Mouse (Mus musculus): Measurements from ENCODE around the gene Ccdc157. TPM values are rescaled to one million over a fixed set of nuclear protein-coding genes. Genes with fewer than 3 reads are reported as not detected.
"Not testable (repeated sequence)": the region's sequence is repeated elsewhere in the genome, so short reads cannot be mapped to it uniquely, and the experiment has no call there.

Ccdc157 gene
- polyA plus RNA-seq, 1 experiment from 2014 or later: 5.3 TPM

DNA sequence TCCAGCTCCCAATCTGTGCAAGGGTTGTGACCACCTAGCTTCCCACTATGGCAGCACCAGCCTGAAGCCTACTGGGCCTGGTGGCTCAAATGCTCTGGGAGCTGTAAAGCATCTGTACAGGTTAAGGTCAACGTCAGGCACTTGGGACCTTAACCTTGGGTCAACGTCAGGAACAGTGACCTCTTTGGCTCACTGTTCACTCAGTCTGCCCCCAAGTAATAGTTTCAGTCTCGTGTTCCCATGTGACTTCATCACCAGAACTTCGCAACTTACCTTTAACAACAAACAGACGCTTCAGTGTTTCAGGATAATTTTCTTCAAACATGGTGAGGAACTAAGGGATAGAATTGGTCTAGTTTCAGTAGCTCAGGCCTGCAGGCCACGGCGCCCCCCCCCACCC, 51.4 kb downstream of the Ccdc157 start:
- Histone ChIP-seq H3K4me1 (no peaks in the 10 kb centered on the region), H3K27me3 (no peaks in the 10 kb centered on the region), H3K4me2 (no peak overlapping the region), H3K9me3 (replicated peaks) (no peaks in the 10 kb centered on the region), H3K36me3 (ENCODE audit: poor library complexity, severe bottlenecking) (no peaks in the 10 kb centered on the region), H3K9ac (no peak overlapping the region), H3K27ac (no peak overlapping the region), H3K4me3 (no peak overlapping the region)
- no peak for ATAC-seq
- WGBS: 87% methylated on average over 7 of the region's 7 CpGs

DNA sequence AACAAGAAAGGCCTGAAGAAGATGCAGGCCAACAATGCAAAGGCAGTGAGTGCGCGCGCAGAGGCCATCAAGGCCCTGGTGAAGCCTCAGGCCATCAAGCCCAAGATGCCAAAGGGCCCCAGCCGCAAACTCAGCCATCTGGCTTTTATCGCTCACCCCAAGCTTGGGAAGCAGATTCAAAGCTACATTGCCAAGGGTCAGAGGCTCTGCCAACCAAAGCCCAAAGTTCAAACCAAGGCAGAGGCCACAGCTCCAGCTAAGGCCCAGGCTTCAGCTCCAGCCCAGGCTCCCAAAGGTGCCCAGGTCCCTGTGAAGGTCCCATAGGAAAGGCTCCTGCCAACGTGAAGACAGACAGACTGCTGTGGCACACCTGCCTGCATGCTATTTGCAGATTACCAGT, 52.2 kb downstream of the Ccdc157 start:
- not testable (repeated sequence) for H3K27ac ChIP-seq; ATAC-seq; H3K27me3 ChIP-seq; H3K4me3 ChIP-seq; H3K9me3 ChIP-seq (replicated peaks); H3K4me1 ChIP-seq; H3K9ac ChIP-seq; H3K36me3 ChIP-seq (ENCODE audit: poor library complexity, severe bottlenecking); H3K4me2 ChIP-seq
- WGBS: 94% methylated on average over 6 of the region's 6 CpGs

DNA sequence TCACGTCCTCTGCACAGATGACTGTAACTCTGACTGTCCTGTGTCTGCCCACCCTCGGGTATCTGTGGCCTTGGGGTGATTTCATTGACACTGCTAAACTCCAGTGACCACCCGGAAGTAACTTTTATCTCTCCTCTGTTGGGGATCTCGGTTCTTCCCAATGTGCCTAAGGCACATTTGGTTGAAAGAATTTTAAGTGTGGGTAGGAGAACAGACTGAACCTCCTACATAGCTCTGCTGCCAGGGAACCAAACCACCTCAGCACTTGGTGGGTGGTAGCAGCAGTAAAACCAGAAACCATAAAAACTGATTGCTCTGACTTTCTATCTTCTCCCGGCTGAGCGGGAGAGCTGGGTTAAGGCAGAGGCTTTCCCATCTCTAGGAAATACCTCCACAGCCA, 54.6 kb downstream of the Ccdc157 start:
- no peaks in the 10 kb centered on the region for H3K36me3 ChIP-seq (ENCODE audit: poor library complexity, severe bottlenecking)
- no peaks in the 10 kb centered on the region for H3K27me3 ChIP-seq
- H3K9ac ChIP-seq: no peak overlapping the region
- WGBS: 78% methylated on average over 6 of the region's 6 CpGs
- ATAC-seq: no peak
- H3K27ac ChIP-seq: no peak overlapping the region
- H3K4me3 ChIP-seq: no peak overlapping the region
- H3K4me2 ChIP-seq: no peak overlapping the region
- no peaks in the 10 kb centered on the region for H3K9me3 ChIP-seq (replicated peaks)
- H3K4me1 ChIP-seq: no peaks in the 10 kb centered on the region

DNA sequence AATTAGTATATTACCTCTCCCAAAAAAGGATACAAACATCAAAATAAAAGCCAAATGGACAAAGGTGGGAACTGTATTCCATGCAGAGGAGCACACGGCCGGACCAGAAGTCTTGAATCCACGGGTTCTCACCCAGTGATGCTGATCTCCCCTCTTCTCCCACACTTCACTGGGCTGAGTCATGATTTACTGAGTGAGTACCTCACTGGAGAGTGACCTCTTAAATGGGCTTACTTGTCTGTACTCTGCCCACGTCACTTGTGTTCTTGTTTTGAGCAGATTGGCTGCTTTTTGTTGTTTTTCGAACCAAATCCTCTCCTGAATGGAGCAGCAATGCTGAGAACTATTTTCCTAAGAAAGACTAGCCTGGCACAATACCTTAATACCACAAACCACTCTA, 55.1 kb downstream of the Ccdc157 start:
- Histone ChIP-seq H3K36me3 (ENCODE audit: poor library complexity, severe bottlenecking) (no peaks in the 10 kb centered on the region), H3K4me2 (no peak overlapping the region), H3K9me3 (replicated peaks) (no peaks in the 10 kb centered on the region), H3K4me3 (no peak overlapping the region), H3K27ac (no peak overlapping the region), H3K27me3 (no peaks in the 10 kb centered on the region), H3K4me1 (no peaks in the 10 kb centered on the region), H3K9ac (no peak overlapping the region)
- WGBS: 85% methylated on average over 5 of the region's 5 CpGs
- ATAC-seq: no peak

DNA sequence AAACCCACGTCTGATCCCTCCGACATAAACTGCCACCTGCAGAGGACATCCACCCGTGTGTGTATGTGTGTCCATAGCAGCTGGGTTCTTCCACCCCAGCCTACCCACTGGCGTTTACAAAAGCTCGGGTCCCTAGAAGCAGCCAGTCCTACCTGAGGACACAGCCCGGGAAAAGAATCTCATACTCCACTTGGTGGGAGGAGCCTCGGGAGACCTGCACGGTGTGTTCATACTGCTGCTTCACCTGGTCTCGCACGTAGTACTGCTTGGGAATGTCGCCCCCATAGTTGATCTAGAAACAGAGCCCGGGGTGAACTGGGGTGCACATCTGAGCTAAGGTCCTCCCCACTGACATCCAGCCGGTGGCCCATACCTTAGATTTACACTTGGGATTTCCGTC, 56.6 kb downstream of the Ccdc157 start:
- ATAC-seq: no peak

DNA sequence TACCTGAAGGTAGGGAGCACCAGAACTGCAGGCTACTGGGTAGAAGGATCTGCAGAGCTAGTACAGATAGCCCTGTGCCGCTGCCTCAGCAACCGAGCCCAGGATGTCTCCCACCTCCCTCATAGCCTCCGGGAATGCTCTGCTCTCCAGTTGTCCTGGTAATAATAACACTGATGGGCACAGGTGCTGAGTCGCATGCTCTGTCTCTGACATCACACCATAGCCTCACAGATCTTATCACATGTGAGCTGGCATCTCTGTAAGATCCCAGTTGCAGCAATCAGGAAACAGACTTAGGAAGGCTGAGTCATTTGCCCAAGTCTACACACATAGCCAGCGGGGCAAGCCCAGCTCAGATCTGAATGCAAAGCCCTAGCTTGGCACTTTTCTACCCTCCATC, 58.2 kb downstream of the Ccdc157 start:
- no peak overlapping the region for H3K4me3 ChIP-seq
- 90% methylated on average over 5 of the region's 5 CpGs for WGBS
- no peak overlapping the region for H3K27ac ChIP-seq
- H3K27me3 ChIP-seq: no peaks in the 10 kb centered on the region
- H3K4me2 ChIP-seq: no peak overlapping the region
- H3K9me3 ChIP-seq (replicated peaks): no peaks in the 10 kb centered on the region
- H3K4me1 ChIP-seq: peaks cover 7% of the 10 kb centered on the region
- no peaks in the 10 kb centered on the region for H3K36me3 ChIP-seq (ENCODE audit: poor library complexity, severe bottlenecking)
- no peak for ATAC-seq
- H3K9ac ChIP-seq: no peak overlapping the region

More for the DNA sequence above, 56.6 kb downstream of the Ccdc157 start:
- Histone ChIP-seq H3K36me3 (ENCODE audit: poor library complexity, severe bottlenecking) (no peaks in the 10 kb centered on the region), H3K9ac (no peak overlapping the region), H3K27ac (no peak overlapping the region), H3K4me3 (no peak overlapping the region), H3K9me3 (replicated peaks) (no peaks in the 10 kb centered on the region), H3K27me3 (no peaks in the 10 kb centered on the region), H3K4me1 (no peaks in the 10 kb centered on the region), H3K4me2 (no peak overlapping the region)
- 85% methylated on average over 14 of the region's 14 CpGs for WGBS

DNA sequence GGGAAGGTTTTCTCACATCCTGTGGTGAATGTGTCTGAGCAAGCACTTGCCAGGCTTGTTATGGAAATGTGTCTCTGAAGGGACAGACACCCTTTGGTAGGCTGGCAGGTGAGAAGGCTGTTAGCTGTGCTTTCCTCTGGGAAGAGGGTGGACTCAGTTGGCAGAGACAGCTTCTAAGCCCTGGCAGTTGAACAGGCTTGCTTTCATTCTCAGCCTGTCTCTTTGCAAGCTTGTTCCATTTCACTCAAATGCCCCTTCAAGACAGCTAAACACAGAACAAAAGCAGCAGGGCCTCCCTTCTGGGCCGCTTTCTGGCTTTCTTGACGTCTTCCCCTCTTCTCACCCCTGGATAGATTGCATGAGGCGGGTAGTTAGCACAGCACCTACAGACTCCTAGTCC, 60.6 kb downstream of the Ccdc157 start:
- Histone ChIP-seq H3K27ac (no peak overlapping the region), H3K9ac (0 out of 2 replicates have a peak overlapping the region, but pooled peaks have one; percentile 8)
- no peak for ATAC-seq

DNA sequence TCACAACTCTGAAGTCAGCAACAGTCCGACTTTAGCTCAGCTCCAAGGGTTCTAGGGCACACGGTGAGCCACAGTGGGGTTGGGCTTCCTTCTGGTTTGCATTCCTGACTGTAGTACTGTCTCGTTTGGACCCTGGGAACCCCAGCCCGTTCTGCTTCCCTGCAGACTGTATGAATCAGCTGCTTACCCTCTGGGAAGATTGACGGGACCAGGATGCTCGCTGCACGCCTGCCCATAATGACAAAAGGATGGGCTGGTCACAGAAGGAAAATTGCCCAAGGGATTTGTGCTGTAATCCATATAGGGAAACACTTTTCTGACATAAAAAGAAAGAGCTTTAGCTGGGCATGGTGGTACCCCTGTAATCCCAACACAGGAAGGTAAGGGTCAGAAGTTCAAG, 61.3 kb downstream of the Ccdc157 start:
- Histone ChIP-seq H3K4me1 (peaks cover 29% of the 10 kb centered on the region), H3K4me2 (no peak overlapping the region), H3K9me3 (replicated peaks) (no peaks in the 10 kb centered on the region), H3K9ac (no peak overlapping the region), H3K27me3 (no peaks in the 10 kb centered on the region), H3K4me3 (no peak overlapping the region), H3K36me3 (ENCODE audit: poor library complexity, severe bottlenecking) (no peaks in the 10 kb centered on the region), H3K27ac (no peak overlapping the region)
- no peak for ATAC-seq
- 74% methylated on average over 7 of the region's 7 CpGs for WGBS

More for the DNA sequence above, 60.6 kb downstream of the Ccdc157 start:
- Histone ChIP-seq H3K27me3 (no peaks in the 10 kb centered on the region), H3K4me2 (no peak overlapping the region), H3K36me3 (ENCODE audit: poor library complexity, severe bottlenecking) (no peaks in the 10 kb centered on the region), H3K4me1 (peaks cover 24% of the 10 kb centered on the region), H3K4me3 (no peak overlapping the region), H3K9me3 (replicated peaks) (no peaks in the 10 kb centered on the region)
- 63% methylated on average over 3 of the region's 3 CpGs for WGBS

DNA sequence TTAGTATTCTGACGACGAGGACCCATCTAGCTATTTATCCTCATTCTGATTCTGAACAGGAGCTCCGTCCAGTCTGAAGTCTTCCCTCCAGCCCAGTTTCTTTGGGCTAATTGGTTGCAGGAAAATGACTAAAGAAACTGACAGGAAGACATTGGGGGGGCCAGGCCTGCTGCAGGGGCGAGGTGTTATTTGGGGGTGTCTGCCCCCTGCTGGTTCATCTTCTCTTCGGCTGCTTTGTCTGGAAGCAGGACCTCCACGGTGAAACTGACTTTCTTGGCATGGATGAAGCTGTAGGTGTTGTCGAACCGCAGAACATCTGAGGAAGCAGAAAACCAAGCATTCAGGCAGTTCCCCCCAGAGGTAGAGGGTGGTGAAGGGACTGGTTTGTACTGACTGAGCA, 62.0 kb downstream of the Ccdc157 start:
- Histone ChIP-seq H3K4me2 (no peak overlapping the region), H3K9me3 (replicated peaks) (no peaks in the 10 kb centered on the region), H3K4me1 (peaks cover 29% of the 10 kb centered on the region), H3K27me3 (no peaks in the 10 kb centered on the region), H3K9ac (no peak overlapping the region), H3K4me3 (no peak overlapping the region), H3K36me3 (ENCODE audit: poor library complexity, severe bottlenecking) (no peaks in the 10 kb centered on the region), H3K27ac (no peak overlapping the region)
- ATAC-seq: no peak
- 64% methylated on average over 8 of the region's 8 CpGs for WGBS

DNA sequence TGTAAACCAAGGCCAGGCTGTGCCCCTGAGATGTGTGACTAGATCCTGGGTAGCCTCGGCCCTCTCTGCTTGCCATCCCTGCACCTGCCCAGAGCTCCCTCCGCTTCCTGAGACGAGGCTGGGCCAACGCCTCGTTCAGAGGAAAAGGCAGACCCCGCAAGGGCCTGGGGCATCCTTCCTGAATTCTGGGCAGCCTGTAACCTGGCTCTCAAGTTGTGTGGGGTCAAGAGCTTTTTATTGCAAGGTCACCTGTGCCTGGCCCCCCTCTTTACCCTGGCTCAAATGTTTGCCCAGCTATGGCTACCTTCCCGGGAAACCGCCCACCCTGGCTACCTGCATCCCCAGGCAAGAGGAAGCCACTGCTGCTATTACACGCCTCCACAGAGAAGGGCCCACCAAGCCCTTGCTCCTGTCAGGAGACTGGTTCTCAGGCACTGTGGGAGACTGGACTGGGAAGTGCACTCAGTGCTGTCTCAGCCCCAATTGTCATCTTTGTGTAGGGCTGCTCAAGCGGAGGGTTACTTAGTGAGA, 62.9 kb downstream of the Ccdc157 start:
- H3K4me1 ChIP-seq: peaks cover 29% of the 10 kb centered on the region
- H3K9ac ChIP-seq: peak overlapping the region; percentile 80
- H3K4me3 ChIP-seq: peak overlapping the region; percentile 53
- H3K4me2 ChIP-seq: peak overlapping the region; percentile 82
- H3K27ac ChIP-seq: peak overlapping the region; percentile 79
- no peaks in the 10 kb centered on the region for H3K27me3 ChIP-seq
- no peaks in the 10 kb centered on the region for H3K36me3 ChIP-seq (ENCODE audit: poor library complexity, severe bottlenecking)
- H3K9me3 ChIP-seq (replicated peaks): no peaks in the 10 kb centered on the region
- peak; percentile 52 for ATAC-seq
- WGBS: 17% methylated on average over 10 of the region's 10 CpGs

DNA sequence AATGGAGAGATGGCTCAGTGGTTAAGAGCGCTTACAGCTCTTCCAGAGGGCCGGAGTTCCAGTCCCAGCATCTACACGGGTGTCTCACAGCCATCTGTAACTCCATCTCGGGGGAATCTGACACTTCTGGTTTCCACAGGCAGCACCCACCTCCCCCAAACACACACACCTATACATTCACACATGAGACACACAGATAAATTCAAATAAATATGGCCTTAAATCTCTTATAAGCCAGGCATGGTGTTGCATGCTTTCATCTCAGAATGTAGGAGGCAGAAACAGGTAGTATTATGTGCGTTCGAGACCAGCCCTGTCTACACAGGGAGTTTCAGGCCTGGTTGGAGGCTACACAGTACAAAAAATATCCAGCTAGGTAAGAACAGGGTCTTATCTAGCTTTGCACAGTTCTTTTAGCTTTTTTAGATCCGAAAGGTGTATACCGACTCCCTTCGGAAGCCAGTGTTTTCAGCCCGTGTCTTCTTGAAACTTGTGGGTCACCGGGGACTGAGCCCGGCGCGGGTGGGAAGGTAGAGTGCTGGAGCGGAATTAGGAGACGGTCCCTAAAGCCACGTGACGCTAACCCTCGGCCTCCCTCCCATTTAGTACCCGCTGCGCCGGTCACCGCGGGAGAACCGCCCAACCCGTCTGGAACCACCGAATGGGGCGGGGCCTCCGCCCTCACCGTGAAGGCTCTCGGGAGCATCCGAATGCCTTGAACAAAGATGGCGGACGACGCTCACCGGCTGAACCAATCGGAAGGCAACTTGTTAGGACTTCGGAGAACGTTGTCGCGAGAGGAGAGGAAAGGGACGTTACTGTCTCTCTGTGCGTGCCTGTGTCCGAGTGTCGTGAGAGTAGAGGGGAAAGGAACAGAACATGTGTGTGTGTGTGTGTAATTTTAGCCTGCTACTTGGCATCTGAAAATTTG, 63.8 kb downstream of the Ccdc157 start:
- Histone ChIP-seq H3K36me3 (ENCODE audit: poor library complexity, severe bottlenecking) (0 out of 2 replicates have a peak, but pooled peaks cover under 1% of the 10 kb centered on the region), H3K27me3 (no peaks in the 10 kb centered on the region), H3K27ac (peak overlapping the region; percentile 79), H3K9ac (peak overlapping the region; percentile 80), H3K4me1 (peaks cover 29% of the 10 kb centered on the region), H3K9me3 (replicated peaks) (no peaks in the 10 kb centered on the region), H3K4me2 (peak overlapping the region; percentile 82), H3K4me3 (peak overlapping the region; percentile 53)
- peak; percentile 97 for ATAC-seq
- 3% methylated on average over 45 of the region's 45 CpGs for WGBS

DNA sequence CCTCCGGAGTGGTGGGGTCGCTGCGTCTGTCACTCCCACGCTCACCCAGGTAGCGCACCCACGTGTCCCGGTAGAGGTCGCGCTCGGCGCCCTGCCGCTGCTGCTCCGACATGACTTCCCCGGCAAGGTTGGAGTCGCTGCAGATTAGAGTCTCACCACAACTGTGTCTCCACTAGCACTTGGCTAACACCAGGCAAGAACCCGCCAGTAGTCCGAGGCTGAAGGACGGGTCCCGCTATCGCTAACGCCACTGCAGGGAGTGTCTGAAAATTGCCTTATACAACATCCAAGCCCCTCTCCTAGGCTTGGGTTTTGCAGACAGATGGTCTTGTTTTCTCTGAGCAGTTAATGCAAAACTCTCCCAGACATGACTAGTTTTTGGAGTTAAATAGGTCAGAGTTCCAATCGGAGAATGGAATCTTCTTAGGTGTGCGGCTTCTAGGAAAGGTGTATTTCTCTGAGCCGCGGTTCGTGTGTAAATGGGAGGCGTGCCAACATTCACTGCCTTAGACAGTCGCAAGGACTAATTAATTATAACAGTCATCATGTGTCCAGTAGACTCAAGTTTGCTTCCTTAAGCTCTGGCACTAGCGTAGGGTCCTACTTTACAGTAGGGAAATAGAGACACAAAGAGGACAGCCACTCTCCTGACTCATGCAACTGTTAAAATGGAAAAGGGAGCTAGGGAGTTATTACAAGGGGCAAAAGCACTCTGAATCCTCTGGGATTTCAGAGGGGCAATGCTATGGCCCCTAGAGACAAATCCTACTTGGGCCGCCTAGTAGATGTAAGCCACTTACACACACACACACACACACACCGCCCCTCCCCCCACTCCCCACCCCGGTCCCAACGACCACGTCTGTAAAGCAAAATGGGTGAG, 64.7 kb downstream of the Ccdc157 start, which contains the start of gene Mtfp1:
Mtfp1 (minus strand) TSS at position 275 of the 883 bp plus-strand sequence.
- peaks cover 8% of the 10 kb centered on the region; the same call in 1 of the 2 replicates for H3K36me3 ChIP-seq (ENCODE audit: poor library complexity, severe bottlenecking)
- 8% methylated on average over 31 of the region's 34 CpGs for WGBS
- H3K4me1 ChIP-seq: peaks cover 29% of the 10 kb centered on the region
- no peaks in the 10 kb centered on the region for H3K9me3 ChIP-seq (replicated peaks)
- no peak for ATAC-seq
- no peaks in the 10 kb centered on the region for H3K27me3 ChIP-seq
- peak within 1 kb of the TSS; percentile 82 for H3K4me2 ChIP-seq
- peak within 1 kb of the TSS; percentile 53 for H3K4me3 ChIP-seq
- H3K27ac ChIP-seq: peak within 1 kb of the TSS; percentile 78
- peak within 1 kb of the TSS; percentile 64 for H3K9ac ChIP-seq

Measured in forebrain, embryonic 13.5 days (tissue).